Mouse (Mus musculus) embryonic facial prominence, embryonic 10.5 days (tissue): ENCODE data around the gene Adamts15. TPM values are rescaled to one million over a fixed set of nuclear protein-coding genes. Genes with fewer than 3 reads are reported as not detected.

Source experiments
- DNase-seq: peaks from one replicate; pipeline ENCODE4 v3.0.0-alpha.2; 2017; ENCODE audit warnings: low spot score
- H3K27ac ChIP-seq: fragments of 300-500 bp; sonication (generic); replicated peaks from 2 replicates; pipeline ENCODE4 v1.5.1; 2016; ENCODE audit warnings: mild to moderate bottlenecking
- H3K27me3 ChIP-seq: fragments of 300-500 bp; sonication (generic); replicated peaks from 2 replicates; pipeline ENCODE4 v1.6.1; 2016; ENCODE audit warnings: low read depth, mild to moderate bottlenecking; ENCODE audit not compliant: poor library complexity, severe bottlenecking
- H3K36me3 ChIP-seq: fragments of 300-500 bp; sonication (generic); replicated peaks from 2 replicates; pipeline ENCODE4 v1.6.1; 2016; ENCODE audit warnings: mild to moderate bottlenecking, moderate library complexity
- H3K4me1 ChIP-seq: fragments of 300-500 bp; sonication (generic); 2 replicates; pipeline ENCODE4 v1.6.1; 2016
- H3K4me3 ChIP-seq: fragments of 300-500 bp; sonication (generic); 2 replicates; pipeline ENCODE4 v1.5.1; 2016; ENCODE audit warnings: mild to moderate bottlenecking, moderate library complexity
- H3K9me3 ChIP-seq: fragments of 300-500 bp; sonication (generic); 2 replicates; pipeline ENCODE4 v1.6.1; 2016; ENCODE audit warnings: mild to moderate bottlenecking
- WGBS: fragments of 180-500 bp; shearing (Covaris S2); methylation state at CpG from one replicate; pipeline ENCODE4 v1.1.7; 2016; 5-methylcytosine and 5-hydroxymethylcytosine counted together
- polyA plus RNA-seq: library from polyadenylated mRNA; unstranded; fragments of >200 nt; fragmentation: Nextera tagmentation; extraction: Ambion mirVana; gene quantifications from 2 replicates; pipeline ENCODE4 v1.2.1, GENCODE M21; 2016

Adamts15 gene
- polyA plus RNA-seq, 1 experiment from 2014 or later: 9.1 TPM

DNA sequence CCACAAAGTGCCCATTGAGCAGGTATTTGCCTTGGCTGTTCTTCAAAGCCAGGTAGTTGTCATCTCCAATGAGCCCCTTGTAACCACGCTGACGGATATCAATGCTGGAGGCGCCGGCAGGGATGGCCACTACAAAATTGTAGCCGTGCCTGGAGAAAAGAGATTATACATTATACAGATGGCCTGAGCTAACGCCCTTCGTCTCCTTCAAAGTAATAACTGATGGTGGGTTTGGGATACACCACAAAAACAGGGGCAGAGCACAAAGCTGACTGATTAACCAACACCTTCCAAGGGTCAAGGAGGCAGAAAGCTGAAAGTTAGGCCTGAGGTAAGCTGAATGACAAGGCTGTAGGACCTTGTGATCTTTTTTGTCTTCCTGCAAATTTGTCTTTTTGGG lies 19.6 kb downstream of the Adamts15 start:
- Histone ChIP-seq H3K4me3 (no peak overlapping the region), H3K9me3 (no peaks in the 10 kb centered on the region), H3K27me3 (no peaks in the 10 kb centered on the region), H3K27ac (no peak overlapping the region), H3K4me1 (no peaks in the 10 kb centered on the region), H3K36me3 (peaks cover 47% of the 10 kb centered on the region)
- WGBS: 96% methylated on average over 7 of the region's 7 CpGs
- no peak for DNase-seq

DNA sequence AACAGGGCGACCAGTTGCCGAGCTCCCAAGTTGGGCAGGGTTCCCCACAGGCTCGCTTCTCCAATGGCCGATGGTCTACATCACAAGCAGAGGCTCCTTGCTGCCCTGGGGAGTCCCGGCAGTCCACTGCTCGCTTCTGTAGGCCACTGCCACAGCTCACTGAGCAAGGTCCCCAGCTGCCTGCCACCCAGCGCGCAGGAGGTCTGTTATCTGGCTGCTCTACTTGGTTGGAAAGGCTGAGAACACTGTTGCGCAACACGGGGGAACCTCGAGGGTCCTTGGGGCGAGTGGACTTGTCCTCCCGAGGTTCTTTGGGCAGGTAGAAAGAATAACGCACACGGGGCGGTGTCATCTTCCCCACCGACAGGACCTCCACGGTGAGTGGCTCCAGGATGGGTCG lies 20.1 kb downstream of the Adamts15 start:
- Histone ChIP-seq H3K27ac (no peak overlapping the region), H3K4me3 (no peak overlapping the region), H3K27me3 (no peaks in the 10 kb centered on the region), H3K4me1 (no peaks in the 10 kb centered on the region), H3K9me3 (no peaks in the 10 kb centered on the region), H3K36me3 (peaks cover 47% of the 10 kb centered on the region)
- DNase-seq: no peak
- WGBS: 95% methylated on average over 19 of the region's 19 CpGs

DNA sequence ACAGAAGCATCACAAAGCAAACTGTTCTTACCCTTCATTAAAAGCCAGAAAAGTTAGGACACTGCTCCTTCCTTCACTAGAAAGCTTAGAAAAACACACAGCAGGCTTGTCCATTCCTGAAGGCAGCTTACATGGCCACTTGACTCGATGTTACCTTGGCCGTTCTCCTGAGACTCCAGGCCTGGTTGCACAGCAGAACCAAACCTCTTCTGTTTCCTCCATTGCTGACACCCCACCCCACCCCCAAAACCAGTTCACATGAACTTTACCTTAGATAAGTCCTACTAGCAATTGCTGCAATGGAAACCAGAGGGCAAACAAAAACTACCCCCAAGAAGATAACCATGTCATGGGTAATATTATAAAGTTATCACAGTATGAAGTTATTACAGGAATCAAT lies 25.1 kb downstream of the Adamts15 start:
- Histone ChIP-seq H3K9me3 (no peaks in the 10 kb centered on the region), H3K27ac (no peak overlapping the region), H3K36me3 (peaks cover 20% of the 10 kb centered on the region), H3K4me3 (no peak overlapping the region), H3K4me1 (no peaks in the 10 kb centered on the region), H3K27me3 (no peaks in the 10 kb centered on the region)
- WGBS: 89% methylated on average over 2 of the region's 2 CpGs
- DNase-seq: no peak

DNA sequence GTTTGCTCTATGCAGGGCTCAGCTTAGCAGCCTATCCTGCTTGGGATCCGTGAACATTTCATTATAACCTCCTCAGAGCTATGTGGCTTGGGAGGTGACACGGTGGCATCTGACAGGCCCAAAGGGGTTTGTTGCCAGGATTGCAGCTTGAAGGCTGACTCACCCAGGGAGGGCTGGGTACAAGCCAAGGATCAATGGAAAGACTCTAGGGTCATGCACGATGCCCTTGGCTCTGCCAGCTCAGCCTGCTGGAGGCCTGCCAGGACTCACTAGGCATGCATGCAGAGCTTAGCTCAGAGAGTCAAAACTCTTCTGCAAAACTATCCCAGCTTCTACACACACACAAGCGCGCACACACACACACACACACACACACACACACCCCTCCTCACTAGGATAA lies 25.5 kb downstream of the Adamts15 start:
- Histone ChIP-seq H3K27me3 (no peaks in the 10 kb centered on the region), H3K4me3 (no peak overlapping the region), H3K9me3 (no peaks in the 10 kb centered on the region), H3K36me3 (peaks cover 16% of the 10 kb centered on the region), H3K27ac (no peak overlapping the region), H3K4me1 (no peaks in the 10 kb centered on the region)
- 89% methylated on average over 5 of the region's 5 CpGs for WGBS
- no peak for DNase-seq

DNA sequence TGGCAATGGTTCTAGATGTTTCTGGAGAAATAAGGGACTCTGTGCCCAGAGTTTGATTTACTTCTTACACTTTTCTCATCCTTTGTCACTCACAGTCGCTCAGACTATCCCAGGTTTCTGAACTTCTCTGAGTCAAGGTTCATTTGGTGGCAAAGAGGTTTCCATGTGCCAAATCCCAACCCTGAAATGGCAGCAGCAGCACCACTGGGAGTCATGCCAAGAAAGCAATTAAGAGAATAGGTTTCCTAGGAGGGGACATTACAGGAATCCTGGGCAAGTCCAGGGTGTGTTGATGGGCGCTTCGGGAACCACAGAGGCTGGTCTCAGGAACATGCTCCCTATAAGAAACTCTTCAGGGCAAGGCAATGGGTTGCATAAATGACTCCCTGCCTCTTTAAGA lies 26.6 kb downstream of the Adamts15 start:
- 93% methylated on average over 3 of the region's 3 CpGs for WGBS
- H3K4me1 ChIP-seq: no peaks in the 10 kb centered on the region
- H3K9me3 ChIP-seq: no peaks in the 10 kb centered on the region
- H3K27me3 ChIP-seq: no peaks in the 10 kb centered on the region
- peaks cover 5% of the 10 kb centered on the region for H3K36me3 ChIP-seq
- no peak overlapping the region for H3K27ac ChIP-seq
- no peak for DNase-seq
- no peak overlapping the region for H3K4me3 ChIP-seq

DNA sequence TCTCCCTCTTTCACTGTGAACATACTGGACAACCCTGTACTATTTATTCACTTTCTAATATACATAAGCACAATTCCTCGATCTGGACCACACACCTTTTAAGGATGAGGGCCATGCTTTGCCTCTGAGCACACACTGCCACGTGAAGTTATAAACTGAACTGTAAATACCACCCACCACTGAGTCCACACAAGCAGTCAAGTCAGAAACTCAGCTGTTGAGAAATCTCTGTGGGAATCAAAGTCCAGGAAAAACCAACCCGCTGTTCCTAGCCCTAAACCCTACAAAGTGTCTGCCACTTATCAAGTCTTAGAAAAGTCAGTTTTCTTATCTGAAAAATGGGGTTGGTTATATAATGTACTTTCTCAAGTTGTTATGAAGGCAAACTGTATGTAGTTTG lies 36.0 kb downstream of the Adamts15 start:
- H3K4me3 ChIP-seq: no peak overlapping the region
- 89% methylated on average over 3 of the region's 3 CpGs for WGBS
- DNase-seq: no peak
- H3K27me3 ChIP-seq: no peaks in the 10 kb centered on the region
- H3K9me3 ChIP-seq: no peaks in the 10 kb centered on the region
- no peaks in the 10 kb centered on the region for H3K36me3 ChIP-seq
- no peaks in the 10 kb centered on the region for H3K4me1 ChIP-seq
- no peak overlapping the region for H3K27ac ChIP-seq

DNA sequence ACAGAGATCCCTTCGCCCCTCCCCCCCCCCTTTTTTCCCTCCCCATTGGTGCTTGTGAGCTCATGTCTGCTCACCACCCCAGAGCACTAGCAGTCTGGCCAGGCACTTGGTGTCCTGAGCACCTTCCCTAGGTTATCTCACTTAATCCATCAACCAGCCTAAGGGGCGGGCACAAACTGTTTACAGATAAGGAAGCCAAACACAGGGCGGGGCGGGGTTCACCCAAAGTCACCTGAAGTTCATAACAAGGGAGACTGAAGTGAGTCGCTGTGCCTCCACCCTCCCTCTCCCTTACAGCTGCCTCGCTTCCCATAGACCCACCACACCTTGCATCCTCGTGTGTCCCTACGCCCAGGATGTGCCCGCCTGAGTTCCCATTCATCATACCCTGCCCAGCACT lies 41.7 kb downstream of the Adamts15 start:
- H3K27ac ChIP-seq: no peak overlapping the region
- H3K4me1 ChIP-seq: no peaks in the 10 kb centered on the region
- H3K4me3 ChIP-seq: no peak overlapping the region
- 88% methylated on average over 9 of the region's 9 CpGs for WGBS
- H3K27me3 ChIP-seq: no peaks in the 10 kb centered on the region
- H3K36me3 ChIP-seq: no peaks in the 10 kb centered on the region
- no peak for DNase-seq
- no peaks in the 10 kb centered on the region for H3K9me3 ChIP-seq

DNA sequence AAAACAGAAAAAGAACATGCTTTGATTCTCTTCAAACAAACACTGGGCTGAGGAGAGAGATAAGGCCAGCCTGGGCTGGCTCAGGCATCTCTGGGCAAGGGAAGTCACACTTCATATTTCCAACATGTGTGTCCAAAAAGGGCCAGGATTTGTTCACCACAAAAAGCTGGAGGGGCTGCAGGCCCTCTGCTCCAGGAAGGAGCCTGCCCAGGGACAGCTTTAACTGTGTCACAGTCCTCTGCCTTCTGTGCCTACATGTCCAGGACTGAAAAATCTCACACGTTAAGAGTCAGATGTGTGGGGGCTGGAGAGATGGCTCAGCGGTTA lies 42.3 kb downstream of the Adamts15 start:
- Histone ChIP-seq H3K9me3 (no peaks in the 10 kb centered on the region), H3K36me3 (no peaks in the 10 kb centered on the region), H3K27me3 (no peaks in the 10 kb centered on the region), H3K4me3 (no peak overlapping the region), H3K4me1 (no peaks in the 10 kb centered on the region), H3K27ac (no peak overlapping the region)
- DNase-seq: no peak
- WGBS: 90% methylated on average over 2 of the region's 2 CpGs

DNA sequence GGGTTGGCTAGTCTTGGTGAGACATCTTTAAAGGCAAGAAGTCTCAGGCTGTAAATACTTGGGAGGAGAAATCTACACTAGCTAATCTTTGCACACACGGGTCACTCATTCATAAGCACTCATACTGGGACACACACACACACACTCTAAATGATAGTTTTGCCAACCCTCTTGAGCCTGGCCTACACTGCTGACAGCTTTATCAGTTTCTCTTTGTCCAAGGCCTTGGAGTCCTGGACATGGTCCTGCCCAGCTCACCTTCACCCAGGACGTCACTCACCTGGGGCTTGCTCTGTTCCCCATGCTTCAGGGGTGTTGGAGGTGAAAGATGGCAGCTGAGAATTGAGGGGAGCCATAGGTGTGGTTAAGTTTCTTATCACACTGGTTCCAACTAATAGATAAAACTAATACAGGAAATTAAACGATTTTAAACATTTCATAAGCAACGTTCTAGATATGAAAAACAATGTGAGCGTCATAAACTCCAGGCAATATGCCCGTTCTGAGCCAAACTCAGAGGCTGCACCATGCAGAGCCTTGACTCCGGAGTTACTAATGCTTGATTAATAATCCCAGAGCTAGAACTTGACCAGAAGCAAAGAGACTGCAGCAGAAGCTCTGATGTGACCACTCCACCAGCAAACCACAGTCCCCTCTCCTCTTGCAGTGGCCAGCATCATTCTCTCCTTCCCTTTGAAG lies 42.9 kb downstream of the Adamts15 start:
- Histone ChIP-seq H3K36me3 (no peaks in the 10 kb centered on the region), H3K4me3 (no peak overlapping the region), H3K9me3 (no peaks in the 10 kb centered on the region), H3K4me1 (no peaks in the 10 kb centered on the region), H3K27me3 (no peaks in the 10 kb centered on the region), H3K27ac (no peak overlapping the region)
- DNase-seq: no peak
- WGBS: 89% methylated on average over 7 of the region's 7 CpGs

DNA sequence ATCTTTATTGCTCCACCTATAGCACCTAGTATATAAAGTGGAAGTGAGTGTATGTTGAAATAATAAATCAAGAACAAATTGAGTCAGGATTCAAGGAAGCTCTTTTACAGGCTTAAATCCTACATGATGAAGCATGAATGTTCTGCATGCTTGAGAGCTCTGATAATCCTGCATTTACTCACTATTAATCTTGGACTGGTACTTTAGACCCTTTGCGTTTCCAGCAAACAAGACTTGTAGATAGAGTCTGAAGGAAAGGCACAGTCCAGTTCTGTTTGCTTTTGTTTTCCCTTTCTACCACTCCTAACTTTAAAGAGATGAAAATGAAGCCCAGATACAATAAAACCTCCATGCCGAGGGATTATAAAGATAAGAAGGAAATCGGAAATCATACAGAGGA lies 45.7 kb downstream of the Adamts15 start:
- no peaks in the 10 kb centered on the region for H3K4me1 ChIP-seq
- H3K4me3 ChIP-seq: no peak overlapping the region
- no peak overlapping the region for H3K27ac ChIP-seq
- no peaks in the 10 kb centered on the region for H3K9me3 ChIP-seq
- WGBS: 85% methylated on average over 3 of the region's 3 CpGs
- no peaks in the 10 kb centered on the region for H3K27me3 ChIP-seq
- no peak for DNase-seq
- no peaks in the 10 kb centered on the region for H3K36me3 ChIP-seq

DNA sequence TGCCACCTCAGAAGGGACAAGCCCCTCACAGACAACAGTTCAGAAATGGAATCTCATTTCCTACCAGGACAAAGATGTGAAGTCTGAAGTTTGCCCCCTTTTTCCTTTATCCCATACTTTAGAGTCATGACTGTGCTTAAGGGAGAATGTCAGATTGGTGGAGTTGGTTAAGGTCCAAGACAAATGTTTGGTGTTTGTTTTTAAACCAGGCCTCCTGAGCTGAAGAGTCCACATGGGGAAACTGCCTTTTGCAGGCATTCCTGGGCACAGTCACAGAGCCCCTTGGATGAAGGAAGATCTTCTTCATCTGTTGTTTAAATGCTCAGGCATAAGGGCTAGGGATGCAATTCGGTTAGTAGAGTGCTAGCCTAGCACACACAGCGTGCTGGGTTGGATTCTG lies 66.4 kb downstream of the Adamts15 start:
- no peaks in the 10 kb centered on the region for H3K9me3 ChIP-seq
- no peak for DNase-seq
- H3K36me3 ChIP-seq: no peaks in the 10 kb centered on the region
- no peaks in the 10 kb centered on the region for H3K27me3 ChIP-seq
- 86% methylated on average over 2 of the region's 2 CpGs for WGBS
- no peaks in the 10 kb centered on the region for H3K4me1 ChIP-seq
- H3K27ac ChIP-seq: no peak overlapping the region
- no peak overlapping the region for H3K4me3 ChIP-seq

DNA sequence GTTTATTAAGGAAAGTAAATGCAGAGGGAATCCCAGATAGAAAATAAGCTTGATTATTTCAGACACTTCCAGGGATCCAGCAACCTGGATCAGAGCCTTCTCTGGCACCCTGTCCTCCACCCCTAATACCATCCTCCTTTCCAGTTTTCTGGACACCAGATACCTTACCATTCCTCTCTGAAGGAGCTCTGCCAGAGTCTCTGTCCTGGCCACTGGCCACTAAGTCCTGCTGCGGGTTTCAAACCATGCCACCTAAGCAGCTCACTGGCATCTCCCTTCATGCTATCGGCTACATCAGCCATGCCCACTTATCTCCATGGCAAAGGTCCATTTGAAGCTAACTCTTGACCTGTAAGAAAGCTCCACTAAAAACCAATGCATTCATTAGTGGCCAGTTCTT lies 70.4 kb downstream of the Adamts15 start:
- H3K27ac ChIP-seq: no peak overlapping the region
- H3K4me1 ChIP-seq: no peaks in the 10 kb centered on the region
- WGBS: 92% methylated on average over 2 of the region's 2 CpGs
- no peak for DNase-seq
- no peak overlapping the region for H3K4me3 ChIP-seq
- no peaks in the 10 kb centered on the region for H3K36me3 ChIP-seq
- no peaks in the 10 kb centered on the region for H3K9me3 ChIP-seq
- H3K27me3 ChIP-seq: no peaks in the 10 kb centered on the region

DNA sequence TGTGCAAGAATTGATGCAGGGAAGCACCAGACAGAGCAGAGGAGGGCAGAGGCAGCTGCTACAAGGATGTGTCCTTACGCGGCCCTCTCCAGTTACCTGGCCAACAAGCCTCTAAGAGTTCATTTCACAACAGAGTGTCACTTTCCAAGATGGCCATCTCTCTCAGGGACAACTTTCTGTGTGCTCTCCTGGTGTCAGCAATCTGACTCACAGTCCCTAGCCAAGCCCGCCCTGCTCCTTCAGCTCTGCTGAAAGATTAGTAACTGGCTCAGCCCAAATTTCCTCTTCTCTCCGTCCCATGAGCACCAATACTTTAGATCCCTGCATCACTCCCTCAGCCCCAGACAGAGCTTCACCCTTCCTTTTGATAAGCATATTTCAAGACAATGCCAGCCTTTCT lies 72.3 kb downstream of the Adamts15 start:
- Histone ChIP-seq H3K9me3 (no peaks in the 10 kb centered on the region), H3K36me3 (no peaks in the 10 kb centered on the region), H3K27ac (no peak overlapping the region), H3K4me3 (no peak overlapping the region), H3K4me1 (peaks cover 5% of the 10 kb centered on the region), H3K27me3 (no peaks in the 10 kb centered on the region)
- 85% methylated on average over 4 of the region's 4 CpGs for WGBS
- DNase-seq: no peak

DNA sequence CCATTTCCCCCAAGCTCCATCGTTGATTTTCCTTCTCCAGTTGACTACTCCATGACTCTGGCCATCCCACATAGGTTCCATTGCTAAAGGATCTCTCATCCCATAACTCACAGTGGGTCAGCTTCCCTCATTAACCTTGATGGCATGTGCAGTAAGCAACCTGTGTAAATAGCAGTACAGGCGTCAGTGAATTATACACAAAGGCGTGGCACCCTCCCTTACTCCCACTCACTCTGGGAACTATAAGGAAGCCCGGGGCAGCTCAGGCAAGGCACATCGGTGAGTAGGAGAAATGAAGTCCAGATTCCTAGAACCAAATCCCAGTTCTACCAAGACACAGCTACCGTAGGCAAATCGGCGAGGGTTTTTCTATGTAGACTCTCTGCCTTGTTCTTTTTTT lies 72.8 kb downstream of the Adamts15 start:
- peaks cover 7% of the 10 kb centered on the region for H3K4me1 ChIP-seq
- H3K27me3 ChIP-seq: no peaks in the 10 kb centered on the region
- H3K36me3 ChIP-seq: no peaks in the 10 kb centered on the region
- no peak for DNase-seq
- 92% methylated on average over 8 of the region's 8 CpGs for WGBS
- no peaks in the 10 kb centered on the region for H3K9me3 ChIP-seq
- H3K27ac ChIP-seq: no peak overlapping the region
- no peak overlapping the region for H3K4me3 ChIP-seq
